In the genomic region with DNA sequence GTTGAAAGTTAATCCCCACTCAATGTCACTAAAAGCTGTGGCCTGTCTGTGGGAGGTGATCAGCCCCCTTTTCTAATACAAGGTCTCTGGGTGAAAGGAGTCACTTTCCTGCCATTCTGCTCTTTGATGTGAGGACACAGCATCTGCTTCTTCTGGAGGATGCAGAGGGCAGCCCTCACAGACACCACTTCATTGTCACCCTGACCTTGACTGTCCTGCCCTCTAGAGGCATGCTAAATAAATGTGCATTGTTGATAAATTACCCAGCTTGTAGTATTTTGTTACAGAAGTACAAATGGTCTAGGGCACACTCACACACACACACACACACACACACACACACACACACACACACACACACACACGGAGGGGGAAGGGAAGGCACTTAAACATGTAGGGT, we compare ENCODE assay signal across 12 mouse cellular contexts. TPM values are rescaled to one million over a fixed set of nuclear protein-coding genes. Genes with fewer than 3 reads are reported as not detected.
DNase-seq lines count a peak whose midpoint lies in the region; ATAC-seq and TF ChIP-seq lines count a peak whose summit lies in the region.
"Had no signal": no experiment of that assay in that cellular context is flagged by ENCODE, and none has a peak within 500 bp of the region (broad histone marks: within the 10 kb centered on the region; RNA-seq: fewer than 3 reads in every experiment).

No protein-coding gene starts in this region.

- peak; percentile 18 for DNase-seq in kidney, adult 2 months
- no peak for DNase-seq in kidney, postnatal 4 days
- peak; percentile 41 for DNase-seq in 416B (ENCODE audit: low read depth)
- no peak for DNase-seq in left cerebral cortex, adult 8-10 months (ENCODE audit: low spot score in 2 of 2)
- DNase-seq in gastrocnemius, postnatal 4 days (ENCODE audit: low spot score in 2 of 2), result no peak
- DNase-seq: adrenal gland, adult 8-10 months; layer of hippocampus, adult 9-11 months had no signal

- no peak for TF ChIP-seq POLR2A in kidney, adult 2 months (IDR thresholded peaks at IDR 0.05; ENCODE audit: low read depth, low read length)

- no peak overlapping the region for H3K27ac ChIP-seq in kidney, adult 2 months (ENCODE audit: insufficient read depth, low read depth, low read length)
- H3K27ac ChIP-seq: forebrain, embryonic 13.5 days had no signal

- ATAC-seq in CD4-positive, CD25-positive, alpha-beta regulatory T cell, adult 4 months, result peak; percentile 74
- peak; percentile 83 for ATAC-seq in megakaryocyte progenitor cell, adult 5-6 weeks (replicated peaks; ENCODE audit: poor library complexity)
- ATAC-seq: forebrain, embryonic 13.5 days; hindbrain, embryonic 16.5 days had no signal

- H3K36me3 ChIP-seq in kidney, adult 2 months (ENCODE audit: control insufficient read depth, insufficient read depth, low read length), result no peaks in the 10 kb centered on the region

- no peaks in the 10 kb centered on the region for H3K4me1 ChIP-seq in kidney, adult 2 months (ENCODE audit: control insufficient read depth, insufficient read depth, low read length)
- H3K4me1 ChIP-seq: forebrain, embryonic 13.5 days had no signal

- no peak overlapping the region for H3K4me3 ChIP-seq in kidney, adult 2 months (ENCODE audit: insufficient read depth, low read depth, low read length)
- H3K4me3 ChIP-seq: forebrain, embryonic 13.5 days; myocyte had no signal

- peak; percentile 66 for TF ChIP-seq CTCF in kidney, adult 2 months (conservative IDR thresholded peaks at IDR 0.05; ENCODE audit: insufficient read depth, insufficient read length, low read depth, low read length)

- 62% methylated on average over 1 of the region's 1 CpGs for WGBS in kidney, adult 2 months

- no peaks in the 10 kb centered on the region for H3K27me3 ChIP-seq in kidney, adult 2 months (replicated peaks; ENCODE audit: control insufficient read depth, insufficient read depth, low read length)
- H3K27me3 ChIP-seq: forebrain, embryonic 13.5 days had no signal

RNA-seq across cellular contexts. Expression of a gene that starts 31.7 kb away (rescaled TPM):
- polyA plus RNA-seq in kidney, adult 2 months (2012; rRNA removed), result 23.6 and 29.0 TPM in 2 replicates
- polyA plus RNA-seq in CD4-positive, CD25-positive, alpha-beta regulatory T cell, adult 4 months (2017; shearing (Covaris generic)), result 10 to 100 TPM; 12.8 to 17.0 TPM
- 60.7 and 72.6 TPM in 2 replicates for total RNA-seq in megakaryocyte progenitor cell, adult 5-6 weeks (2015)
- total RNA-seq in megakaryocyte progenitor cell, adult 5-6 weeks (2017), result 68.6 and 75.2 TPM in 2 replicates
- total RNA-seq in left cerebral cortex, adult 8-10 months (2022), result 10 to 100 TPM; 43.0 to 52.9 (median 46.8) TPM
- total RNA-seq in gastrocnemius, postnatal 4 days (2021), result 10 to 100 TPM; 40.7 TPM

Comparison
In these comparisons a context has a peak if more than half of its experiments do, and no peak if none do; other contexts are left out.
1. DNase-seq: peak in kidney, adult 2 months (single experiment) and 416B (single experiment); none in kidney, postnatal 4 days (0 of 2), left cerebral cortex, adult 8-10 months (0 of 2) and gastrocnemius, postnatal 4 days (0 of 2).